Mouse (Mus musculus) kidney, postnatal 25 days (tissue): ENCODE results near the gene Gm2310.
"Not testable (repeated sequence)": the region's sequence is repeated elsewhere in the genome, so short reads cannot be mapped to it uniquely, and the experiment has no call there.

ENCODE experiments used
- DNase-seq, 2 experiments: peaks; one replicate each; pipeline ENCODE4 v3.0.0; 2021; ENCODE audit warnings: mixed read lengths in 2 of 2

Gene Gm2310

DNA sequence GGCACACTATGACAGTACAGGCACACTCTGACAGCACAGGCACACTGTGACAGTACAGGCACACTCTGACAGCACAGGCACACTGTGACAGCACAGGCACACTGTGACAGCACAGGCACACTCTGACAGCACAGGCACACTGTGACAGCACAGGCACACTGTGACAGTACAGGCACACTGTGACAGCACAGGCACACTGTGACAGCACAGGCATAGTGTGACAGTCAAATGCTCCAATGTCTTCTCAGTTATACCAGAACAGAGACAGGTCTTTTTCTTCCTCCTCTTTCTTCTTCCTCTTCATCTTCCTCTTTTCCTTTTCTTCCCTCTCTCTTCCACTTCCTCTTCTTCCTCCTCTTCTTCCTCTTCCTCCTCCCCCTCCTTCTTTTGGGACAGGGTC is at the start of gene Gm2310:
Gm2310 (minus strand) TSS at position 101 of the 400 bp plus-strand sequence.
- not testable (repeated sequence) for DNase-seq

DNA sequence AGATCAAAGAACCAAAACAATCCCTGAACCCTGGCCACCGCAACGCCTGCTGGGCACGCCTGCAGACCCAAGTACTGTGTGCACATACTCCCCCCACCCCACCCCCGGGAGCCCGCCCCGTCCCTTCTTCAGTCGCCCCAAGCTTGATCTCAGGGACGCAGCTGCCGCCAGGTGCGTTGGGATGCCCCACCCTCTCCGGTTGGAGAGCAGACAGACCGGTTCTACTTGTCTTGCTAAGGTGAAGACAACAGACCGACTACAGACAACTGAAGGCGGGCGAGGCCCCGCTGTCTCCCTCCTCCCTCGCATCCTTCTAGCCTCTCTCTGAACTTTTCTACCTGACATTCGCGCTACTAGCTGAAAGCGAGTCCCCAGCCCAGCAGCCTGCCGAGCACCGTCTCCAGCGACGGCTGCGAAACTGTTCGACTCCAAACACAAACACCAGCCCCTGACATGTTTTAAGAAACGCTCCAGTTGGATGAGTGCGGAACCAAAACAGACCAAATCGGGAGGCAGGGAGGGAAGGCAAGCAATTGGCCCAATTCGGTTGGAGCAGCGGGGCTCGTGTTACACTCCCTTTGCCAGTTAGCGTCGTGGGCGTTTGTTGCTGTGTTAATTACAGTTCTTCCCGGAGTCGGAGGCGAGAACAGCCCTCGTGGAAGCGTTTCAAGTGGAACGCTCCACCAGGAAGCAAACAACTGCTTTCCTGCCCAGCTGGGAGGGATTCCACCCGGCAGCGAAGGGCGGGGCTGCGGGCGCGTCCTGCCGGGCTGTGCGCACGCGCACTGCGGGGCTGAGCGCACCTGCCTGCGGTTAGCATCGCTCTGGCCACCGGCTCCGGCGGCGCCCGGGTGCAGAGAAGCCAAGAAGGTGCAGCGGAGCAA is 49.1 kb upstream of the Gm2310 start:
- peak; percentile 86 to 93 for DNase-seq

DNA sequence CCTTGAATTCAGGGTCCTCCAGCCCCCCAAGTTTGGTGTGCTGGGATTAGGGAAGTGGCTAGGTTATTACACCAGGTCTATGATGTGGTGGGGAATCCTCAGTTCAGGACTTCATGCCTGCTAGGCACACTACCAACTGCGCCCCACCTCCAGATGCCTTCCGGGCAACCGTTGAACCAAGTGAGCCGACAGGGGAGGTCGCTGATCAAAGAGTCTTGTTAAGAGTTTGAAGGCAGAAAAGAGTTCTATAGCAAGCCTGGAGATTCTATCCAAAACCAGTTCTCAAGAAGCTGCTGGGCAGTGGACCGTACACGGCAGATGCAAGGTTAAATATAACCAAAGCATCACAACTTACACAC is 48.5 kb upstream of the Gm2310 start:
- DNase-seq: no peak

DNA sequence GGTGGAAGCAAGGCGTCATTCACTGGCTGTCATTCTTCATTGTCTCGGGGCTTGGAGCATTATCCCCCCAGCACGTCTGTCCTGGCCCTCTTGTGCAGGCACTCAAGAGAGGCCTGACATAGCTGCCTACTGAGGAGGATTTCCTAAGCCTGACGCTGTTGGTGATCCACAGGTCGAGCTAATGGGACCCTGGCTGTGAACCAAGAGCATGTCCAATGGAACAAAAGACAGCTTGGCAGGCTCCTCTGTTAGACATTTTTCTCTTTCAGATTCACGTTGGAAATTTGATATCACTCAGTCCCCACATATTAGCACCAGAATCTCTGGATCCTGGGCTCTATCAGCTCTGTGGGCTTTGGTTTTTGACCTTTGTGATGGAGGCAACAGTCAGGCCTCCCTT is 45.7 kb upstream of the Gm2310 start:
- DNase-seq: no peak

DNA sequence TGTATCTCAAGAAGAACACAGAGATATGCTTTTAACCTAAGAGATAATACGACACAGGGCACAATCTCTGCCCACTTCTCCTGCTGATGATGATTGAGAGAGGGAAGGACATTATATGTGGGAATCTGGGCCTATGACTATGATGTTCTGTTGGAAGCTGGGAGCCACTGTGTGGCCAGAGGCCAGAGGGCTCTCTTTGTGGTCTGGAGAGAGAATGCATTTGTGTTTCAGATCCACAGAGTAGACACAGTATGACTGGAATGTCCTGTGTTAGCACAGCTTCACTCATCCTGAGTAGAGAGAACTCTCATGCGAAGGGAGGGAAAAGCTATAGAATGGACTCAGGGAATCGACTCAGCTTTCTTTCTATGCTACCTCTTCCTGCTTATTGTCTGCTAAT is 44.6 kb upstream of the Gm2310 start:
- DNase-seq: no peak

DNA sequence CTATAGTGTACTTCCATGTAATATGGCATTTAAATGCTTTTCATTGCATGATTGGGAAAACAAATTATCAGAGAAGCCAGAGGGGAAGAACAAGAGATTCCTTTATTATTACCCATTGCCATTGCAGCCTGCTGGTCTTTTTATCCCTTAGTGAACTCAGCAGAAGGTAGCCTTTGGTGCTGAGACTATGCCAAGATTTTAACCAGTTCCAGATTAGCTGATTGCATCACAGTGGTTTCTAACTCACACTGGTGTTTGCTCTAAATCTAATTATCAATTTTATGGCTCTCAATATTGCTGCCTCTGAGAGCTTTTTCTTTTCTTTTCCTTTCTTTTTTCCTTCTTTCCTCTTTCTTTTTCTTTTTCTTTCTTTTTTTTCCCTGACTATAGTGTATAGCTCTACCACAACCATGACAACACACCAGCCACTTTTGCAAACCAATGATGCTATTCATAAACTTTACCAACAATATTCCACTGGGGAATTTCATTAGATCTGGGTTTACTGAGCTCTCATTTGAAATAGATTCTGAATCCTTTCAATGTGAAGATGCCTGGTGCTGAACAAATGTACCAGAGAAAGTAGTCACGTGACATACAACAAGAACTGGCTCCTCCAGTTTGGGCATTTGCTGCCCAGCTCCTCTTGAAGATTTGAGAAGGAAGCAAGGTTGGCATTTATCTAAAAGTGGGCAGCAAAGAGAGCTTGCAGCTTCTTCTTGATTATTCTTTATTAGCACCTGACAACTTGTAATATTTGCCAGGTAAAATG is 43.9 kb upstream of the Gm2310 start:
- DNase-seq: no peak

DNA sequence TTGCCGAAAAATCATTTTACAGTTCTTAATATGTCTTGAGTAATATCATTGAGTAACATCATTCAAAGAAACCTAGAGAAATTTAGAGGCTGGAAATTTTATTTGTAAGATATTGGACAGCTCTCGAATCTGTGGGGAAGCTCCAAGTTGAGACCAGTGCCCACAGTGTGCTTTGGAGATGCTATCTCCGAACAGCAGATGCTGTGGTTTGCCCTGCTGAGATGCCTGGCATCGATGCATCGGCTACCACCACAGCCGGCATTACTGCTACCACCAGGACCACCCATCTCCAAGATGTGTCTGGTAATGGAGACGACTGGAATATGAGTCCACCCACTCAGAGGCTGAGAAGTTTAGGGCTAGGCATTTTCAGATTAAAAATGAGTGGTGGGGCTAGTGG is 43.0 kb upstream of the Gm2310 start:
- no peak for DNase-seq

DNA sequence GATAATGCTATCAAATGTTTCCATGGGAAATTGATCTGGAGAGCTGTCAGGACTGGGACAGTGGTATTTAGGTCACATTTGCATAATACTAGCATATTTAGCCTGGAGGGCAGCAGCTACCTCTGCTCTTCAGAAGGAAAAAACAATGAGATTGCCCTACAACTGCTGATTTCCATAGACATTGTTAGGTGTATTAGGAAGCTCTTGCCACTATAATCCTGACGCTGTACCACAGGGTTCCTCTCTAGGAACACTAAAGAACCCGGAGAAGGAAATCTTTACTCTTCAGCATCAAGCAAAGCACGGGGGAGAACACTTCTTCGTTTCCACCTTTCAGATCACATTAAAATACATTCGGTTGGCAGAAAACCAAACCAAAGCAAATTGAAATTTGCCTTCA is 11.4 kb upstream of the Gm2310 start:
- DNase-seq: no peak

DNA sequence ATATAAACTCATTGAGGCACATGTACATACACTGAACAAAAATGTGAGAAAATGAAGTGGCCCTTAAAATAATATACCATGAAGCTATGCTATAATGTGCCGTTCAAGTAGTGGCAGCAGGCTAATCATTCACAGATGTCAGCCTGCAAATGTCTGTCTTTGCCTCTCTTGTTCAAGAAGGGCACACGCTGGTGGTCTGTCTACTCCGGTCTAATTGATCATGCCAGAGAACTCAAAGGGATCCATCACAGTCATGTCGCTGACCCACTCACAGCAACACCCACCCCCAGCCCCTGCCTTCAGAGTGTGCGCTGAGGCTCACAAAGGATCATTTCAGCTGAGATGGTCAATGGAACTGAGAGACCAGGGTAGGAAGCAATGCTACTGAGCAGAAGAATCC is 6.8 kb downstream of the Gm2310 start:
- DNase-seq: no peak

DNA sequence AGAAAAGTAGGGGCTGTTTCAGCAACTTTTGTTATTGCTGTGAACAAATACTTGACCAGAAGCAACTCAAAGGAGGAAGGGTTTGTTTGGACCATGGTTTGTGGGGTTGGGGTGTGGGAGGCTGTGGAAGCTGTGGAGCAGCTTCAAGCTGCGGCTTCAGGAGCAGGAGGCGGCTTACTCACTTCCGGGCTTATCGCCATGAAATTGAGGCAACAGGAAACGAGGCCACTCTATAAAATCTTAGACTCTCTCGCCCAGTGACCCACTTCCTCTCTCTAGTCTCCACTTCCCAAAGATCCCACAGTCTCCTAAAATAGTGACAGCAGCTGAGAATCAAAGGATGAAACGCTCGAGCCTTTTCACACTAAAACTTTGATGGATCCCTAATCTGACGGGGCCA is 7.9 kb downstream of the Gm2310 start:
- DNase-seq: peak in 1 of 2 experiments; percentile 7

DNA sequence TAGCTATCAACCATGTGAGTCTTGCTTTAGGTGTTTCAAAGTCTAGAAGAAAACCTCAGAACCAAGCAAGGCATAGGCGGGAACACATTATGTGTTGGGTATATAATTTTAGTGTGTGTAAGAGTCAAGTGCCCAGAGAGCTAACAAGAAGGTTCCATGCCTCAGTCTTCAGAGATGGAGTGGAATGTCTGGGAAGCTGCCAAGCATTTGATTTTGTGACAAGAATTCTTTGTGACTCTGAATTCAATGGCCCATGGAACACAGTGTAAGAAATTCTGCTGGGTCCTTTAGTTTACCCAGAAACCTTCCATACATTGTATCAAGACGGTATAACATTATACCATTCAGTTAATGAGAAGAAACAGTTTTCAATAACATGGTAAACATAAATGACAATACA is 17.3 kb downstream of the Gm2310 start:
- DNase-seq: peak in 1 of 2 experiments; percentile 11

DNA sequence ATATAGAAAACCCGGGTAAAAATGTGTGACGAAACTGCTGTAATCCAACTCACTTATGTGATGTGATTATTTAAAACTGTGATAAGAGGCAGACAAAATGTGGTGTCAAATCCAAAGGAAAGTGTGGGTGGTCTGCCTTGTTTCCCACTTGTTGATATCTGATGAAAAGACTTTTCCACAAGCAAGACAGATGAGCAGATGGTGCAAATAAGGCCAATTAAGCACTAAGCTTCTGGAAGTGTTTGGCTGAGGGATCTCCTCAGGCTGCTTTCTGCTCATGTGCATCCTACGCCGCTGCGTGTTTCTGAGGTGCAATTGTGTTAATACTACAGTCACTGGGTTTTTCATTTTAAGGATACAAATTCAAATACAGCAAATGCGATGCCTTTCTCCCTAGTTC is 34.5 kb downstream of the Gm2310 start:
- no peak for DNase-seq

DNA sequence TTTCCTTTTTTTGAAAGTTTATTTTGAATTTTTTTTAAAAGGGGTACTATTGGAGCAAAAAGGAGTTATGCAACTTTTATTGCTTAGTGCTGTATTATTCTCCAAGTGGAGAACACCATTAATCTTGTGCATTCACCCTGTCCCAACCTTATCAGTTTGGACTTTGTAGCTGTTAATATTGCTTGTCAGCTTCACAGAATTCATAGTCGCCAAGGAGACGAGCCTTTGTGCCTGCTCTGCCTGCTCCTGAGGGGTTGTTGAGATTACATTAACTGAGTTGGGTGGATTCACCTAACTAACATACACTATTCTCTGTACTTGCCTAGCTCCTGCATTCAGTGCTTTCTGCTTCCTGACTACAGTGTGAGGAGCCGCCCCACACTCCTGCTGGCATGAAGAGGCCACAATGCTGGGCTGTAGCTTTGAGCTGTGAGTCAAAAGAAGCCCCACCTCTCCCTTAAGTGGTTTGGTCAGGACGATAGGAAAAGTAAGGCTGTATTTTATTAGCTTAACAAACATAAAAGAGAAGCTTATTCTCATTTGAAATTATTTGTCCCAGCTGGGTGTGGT is 50.7 kb downstream of the Gm2310 start:
- no peak for DNase-seq
